Comparison of ENCODE assay signal across 28 mouse cellular contexts in the genomic region with DNA sequence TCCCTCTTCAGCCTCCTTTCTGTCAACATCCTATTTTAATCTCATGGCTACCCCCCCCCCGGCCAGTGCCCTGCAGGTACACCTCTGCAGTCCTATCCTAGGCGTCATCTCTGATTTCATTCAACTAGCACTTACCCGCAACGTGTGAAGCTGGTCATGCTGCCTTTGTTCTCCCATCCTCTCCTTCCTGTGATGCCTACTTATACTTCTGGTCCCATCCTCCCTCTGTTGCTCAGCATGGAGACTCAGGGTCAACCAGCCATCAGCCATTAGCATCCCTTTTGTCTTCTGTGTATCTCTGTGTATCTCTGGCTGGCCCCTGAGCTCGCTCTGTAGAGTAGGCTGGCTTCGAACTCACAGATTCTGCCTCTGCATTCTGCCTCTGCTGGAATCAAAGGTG. TPM values are rescaled to one million over a fixed set of nuclear protein-coding genes. Genes with fewer than 3 reads are reported as not detected.
DNase-seq lines count a peak whose midpoint lies in the region; ATAC-seq and TF ChIP-seq lines count a peak whose summit lies in the region.
"Had no signal": no experiment of that assay in that cellular context is flagged by ENCODE, and none has a peak within 500 bp of the region (broad histone marks: within the 10 kb centered on the region; RNA-seq: fewer than 3 reads in every experiment).

No protein-coding gene starts in this region.

- no peak for DNase-seq in kidney, adult 2 months
- peak; percentile 23 for DNase-seq in CD4-positive helper T cell, adult 2 months (ENCODE audit: low read depth, low spot score)
- DNase-seq in embryonic facial prominence, embryonic 10.5 days (ENCODE audit: low spot score) = no peak
- DNase-seq in right cerebral cortex, postnatal 10 days (ENCODE audit: low spot score in 2 of 2) = no peak
- DNase-seq in cerebellum, adult 11 months = no peak
- DNase-seq: adrenal gland, adult 8-10 months; cerebellum, adult 9-10 months; cerebellum, postnatal 36 days; gastrocnemius, postnatal 10 days; heart, postnatal 10 days; kidney, adult 18-20 months; layer of hippocampus, postnatal 36 days; lung, embryonic 14.5 days; lung, postnatal 36 days; midbrain, embryonic 14.5 days; right cerebral cortex, adult 18-20 months; thymus, adult 2 months; thymus, postnatal 36 days had no signal

- TF ChIP-seq POLR2A in kidney, adult 2 months (IDR thresholded peaks at IDR 0.05; ENCODE audit: low read depth, low read length) = no peak

- H3K9ac ChIP-seq in kidney, embryonic 16.5 days (replicated peaks; ENCODE audit: low read length) = no peak overlapping the region
- H3K9ac ChIP-seq: embryonic facial prominence, embryonic 12.5 days; heart, embryonic 13.5 days; hindbrain, embryonic 13.5 days; limb, embryonic 12.5 days; liver, embryonic 15.5 days; lung, embryonic 14.5 days; neural tube, embryonic 15.5 days had no signal

- peaks cover 64% of the 10 kb centered on the region for H3K4me1 ChIP-seq in kidney, adult 2 months (ENCODE audit: control insufficient read depth, insufficient read depth, low read length)
- H3K4me1 ChIP-seq in kidney, embryonic 16.5 days (ENCODE audit: insufficient read depth, low read length) = peaks cover 65% of the 10 kb centered on the region
- H3K4me1 ChIP-seq in embryonic facial prominence, embryonic 10.5 days = peaks cover 62% of the 10 kb centered on the region

- H3K27me3 ChIP-seq in kidney, adult 2 months (replicated peaks; ENCODE audit: control insufficient read depth, insufficient read depth, low read length) = no peaks in the 10 kb centered on the region
- H3K27me3 ChIP-seq in kidney, embryonic 16.5 days (ENCODE audit: insufficient read depth, low read length) = no peaks in the 10 kb centered on the region
- no peaks in the 10 kb centered on the region for H3K27me3 ChIP-seq in embryonic facial prominence, embryonic 10.5 days (replicated peaks; ENCODE audit: low read depth, poor library complexity, severe bottlenecking)
- H3K27me3 ChIP-seq: embryonic facial prominence, embryonic 12.5 days; hindbrain, embryonic 13.5 days; limb, embryonic 12.5 days; liver, embryonic 15.5 days; megakaryocyte, embryonic 14.5 days; neural tube, embryonic 15.5 days; Patski had no signal

- H3K36me3 ChIP-seq in kidney, adult 2 months (ENCODE audit: control insufficient read depth, insufficient read depth, low read length) = no peaks in the 10 kb centered on the region
- no peaks in the 10 kb centered on the region for H3K36me3 ChIP-seq in kidney, embryonic 16.5 days (ENCODE audit: insufficient read depth, low read length)
- H3K36me3 ChIP-seq in embryonic facial prominence, embryonic 10.5 days (replicated peaks) = no peaks in the 10 kb centered on the region
- H3K36me3 ChIP-seq: embryonic facial prominence, embryonic 12.5 days; heart, embryonic 13.5 days; hindbrain, embryonic 13.5 days; limb, embryonic 12.5 days; liver, embryonic 15.5 days; neural tube, embryonic 15.5 days had no signal

- H3K4me2 ChIP-seq in kidney, embryonic 16.5 days (replicated peaks; ENCODE audit: low read depth, low read length) = no peak overlapping the region
- H3K4me2 ChIP-seq: embryonic facial prominence, embryonic 12.5 days; heart, embryonic 13.5 days; hindbrain, embryonic 13.5 days; limb, embryonic 12.5 days; liver, embryonic 15.5 days; lung, embryonic 14.5 days; neural tube, embryonic 15.5 days had no signal

- H3K4me3 ChIP-seq in kidney, adult 2 months (ENCODE audit: insufficient read depth, low read depth, low read length) = no peak overlapping the region
- H3K4me3 ChIP-seq in kidney, embryonic 16.5 days (ENCODE audit: low read length) = no peak overlapping the region
- H3K4me3 ChIP-seq in embryonic facial prominence, embryonic 10.5 days = no peak overlapping the region
- H3K4me3 ChIP-seq: embryonic facial prominence, embryonic 12.5 days; heart, embryonic 13.5 days; hindbrain, embryonic 13.5 days; limb, embryonic 12.5 days; liver, embryonic 15.5 days; neural tube, embryonic 15.5 days had no signal

- TF ChIP-seq CTCF in kidney, adult 2 months (conservative IDR thresholded peaks at IDR 0.05; ENCODE audit: insufficient read depth, insufficient read length, low read depth, low read length) = no peak

- no peak for ATAC-seq in kidney, embryonic 16.5 days (ENCODE audit: low FRiP score, low TSS enrichment)
- peak; percentile 56 for ATAC-seq in CD4-positive, CD25-positive, alpha-beta regulatory T cell, adult 4 months

- peak overlapping the region; percentile 99 for H3K27ac ChIP-seq in kidney, adult 2 months (ENCODE audit: insufficient read depth, low read depth, low read length)
- no peak overlapping the region for H3K27ac ChIP-seq in kidney, embryonic 16.5 days (ENCODE audit: low read length)
- peak overlapping the region; percentile 61 for H3K27ac ChIP-seq in embryonic facial prominence, embryonic 10.5 days (replicated peaks)
- H3K27ac ChIP-seq: embryonic facial prominence, embryonic 12.5 days; heart, embryonic 13.5 days; hindbrain, embryonic 13.5 days; limb, embryonic 12.5 days; liver, embryonic 15.5 days; neural tube, embryonic 15.5 days had no signal

- no peaks in the 10 kb centered on the region for H3K9me3 ChIP-seq in kidney, embryonic 16.5 days (ENCODE audit: low read length)
- H3K9me3 ChIP-seq in embryonic facial prominence, embryonic 10.5 days = no peaks in the 10 kb centered on the region
- H3K9me3 ChIP-seq: embryonic facial prominence, embryonic 12.5 days; heart, embryonic 13.5 days; hindbrain, embryonic 13.5 days; limb, embryonic 12.5 days; liver, embryonic 15.5 days; neural tube, embryonic 15.5 days had no signal

- 61% methylated on average over 4 of the region's 6 CpGs for WGBS in kidney, adult 2 months
- WGBS in kidney, embryonic 16.5 days = 76% methylated on average over 4 of the region's 6 CpGs
- 73% methylated on average over 5 of the region's 6 CpGs for WGBS in embryonic facial prominence, embryonic 10.5 days

RNA-seq across cellular contexts. Expression of a gene that starts 47.3 kb away (rescaled TPM):
- 14.4 and 15.3 TPM in 2 replicates for polyA plus RNA-seq in kidney, adult 2 months (2012; rRNA removed)
- 23.3 and 26.7 TPM in 2 replicates for polyA plus RNA-seq in kidney, embryonic 16.5 days (2015; fragmentation: Nextera tagmentation; extraction: Ambion mirVana)
- 1 to 10 TPM; 7.4 to 8.0 TPM for polyA plus RNA-seq in CD4-positive, CD25-positive, alpha-beta regulatory T cell, adult 4 months (2017; shearing (Covaris generic))
- 17.0 and 17.4 TPM in 2 replicates for polyA plus RNA-seq in embryonic facial prominence, embryonic 10.5 days (2016; fragmentation: Nextera tagmentation; extraction: Ambion mirVana)
